Mouse (Mus musculus) Patski (cell line): ENCODE measurements around the gene Oaz3. TPM values are rescaled to one million over a fixed set of nuclear protein-coding genes. Genes with fewer than 3 reads are reported as not detected.
A peak's percentile ranks its signal among the peaks of the same experiment; 100 is the strongest.

ENCODE experiments used
- ATAC-seq: fragments of 100-300 bp; one replicate; pipeline ENCODE4 v1.8.0; 2021
- CTCF ChIA-PET: fragments of 350-600 bp; sonication (Branson Sonifier 250); formaldehyde crosslinking; loops from one replicate; lab custom pipeline; 2022; ENCODE audit warnings: inconsistent platforms; lab: Charles Lee
- POLR2A ChIA-PET: fragments of 350-600 bp; sonication (Branson Sonifier 250); formaldehyde crosslinking; loops from one replicate; lab custom pipeline; 2022; ENCODE audit warnings: antibody characterized with exemption, inconsistent platforms; lab: Charles Lee
- DNase-seq: peaks from one replicate; pipeline ENCODE4 v3.0.0-alpha.2; 2011; ENCODE audit warnings: low read depth, low spot score
- H3K27me3 ChIP-seq: fragments of 371-371 bp; one replicate; pipeline ENCODE4 v1.5.1; 2021
- CTCF ChIP-seq: fragments of 100-300 bp; IDR thresholded peaks from one replicate; pipeline ENCODE4 v1.5.1; 2021
- in situ Hi-C: fragments of 300-500 bp; cut with MboI; formaldehyde crosslinking; loops from 3 replicates; pipeline ENCODE4 v1.11.1; 2018; ENCODE audit warnings: low pct_unique_long_range_greater_than_20kb, mixed read lengths
- polyA plus RNA-seq: library from polyadenylated mRNA; unstranded; gene quantifications from one replicate; pipeline ENCODE4 v1.2.3, GENCODE M21; 2021

Oaz3 gene
- polyA plus RNA-seq, 1 experiment from 2014 or later: 1.1 TPM

GRCm38 (mm10) chr3:94413031-94413679, 30.6 kb downstream of the Oaz3 start, which contains the start of gene Tdrkh:
TSS of gene Tdrkh (plus strand) at chr3:94413273.
- in situ Hi-C loops: no loop called here
- POLR2A ChIA-PET: no interaction called here
- no peak for TF ChIP-seq CTCF
- DNase-seq: peak; percentile 95
- peak; percentile 100 for ATAC-seq
- CTCF ChIA-PET: interaction anchor here (1.2 to 1.6 kb wide), 2 partner anchors 15 to 21 kb away, joined by 3 to 4 read pairs; partner anchors contain the start of gene Lingo4
- H3K27me3 ChIP-seq: no peaks in the 10 kb centered on the region

GRCm38 (mm10) chr3:94412530-94412929, 31.2 kb downstream of the Oaz3 start:
- ChIA-PET CTCF (interaction anchor here (1.2 to 1.6 kb wide), 2 partner anchors 15 to 21 kb away, joined by 3 to 4 read pairs; partner anchors contain the start of gene Lingo4), POLR2A (no interaction called here)
- peaks cover 1% of the 10 kb centered on the region for H3K27me3 ChIP-seq
- ATAC-seq (no peak), DNase-seq (no peak)
- in situ Hi-C loops: no loop called here
- TF ChIP-seq CTCF: no peak

GRCm38 (mm10) chr3:94405561-94405960, 38.2 kb downstream of the Oaz3 start:
- in situ Hi-C loops: no loop called here
- H3K27me3 ChIP-seq: peaks cover 16% of the 10 kb centered on the region
- DNase-seq (no peak), ATAC-seq (no peak)
- ChIA-PET CTCF (interaction anchor here (0.9 to 1.8 kb wide), 2 partner anchors 18 to 29 kb away, joined by 4 to 5 read pairs; no protein-coding TSS in a partner anchor), POLR2A (no interaction called here)
- TF ChIP-seq CTCF: no peak

GRCm38 (mm10) chr3:94404366-94405054, 39.2 kb downstream of the Oaz3 start:
- ChIA-PET POLR2A (no interaction called here), CTCF (interaction anchor here (0.8 to 1.2 kb wide), 3 partner anchors 13 to 29 kb away, joined by 3 to 5 read pairs (median 3); no protein-coding TSS in a partner anchor)
- ATAC-seq (no peak), DNase-seq (no peak)
- peaks cover 25% of the 10 kb centered on the region for H3K27me3 ChIP-seq
- no peak for TF ChIP-seq CTCF
- in situ Hi-C loops: no loop called here

GRCm38 (mm10) chr3:94402451-94402850, 41.3 kb downstream of the Oaz3 start:
- in situ Hi-C loops: no loop called here
- ChIA-PET POLR2A (no interaction called here), CTCF (interaction anchor here (0.9 kb wide), 1 partner anchor 18 kb away, joined by 3 read pairs; no protein-coding TSS in a partner anchor)
- ATAC-seq (no peak), DNase-seq (no peak)
- TF ChIP-seq CTCF: no peak
- peaks cover 36% of the 10 kb centered on the region for H3K27me3 ChIP-seq

- in situ Hi-C loops: no loop called here
- ChIA-PET POLR2A (no interaction called here), CTCF (interaction anchor here (1.0 to 1.7 kb wide), 3 partner anchors 12 to 31 kb away, joined by 3 to 5 read pairs (median 3); no protein-coding TSS in a partner anchor)
- H3K27me3 ChIP-seq: peaks cover 39% of the 10 kb centered on the region
- ATAC-seq: no peak
- no peak for TF ChIP-seq CTCF
- DNase-seq: no peak
Observed at GRCm38 (mm10) chr3:94399663-94400310, 43.9 kb downstream of the Oaz3 start.

GRCm38 (mm10) chr3:94398943-94399481, 44.7 kb downstream of the Oaz3 start:
- in situ Hi-C loops: no loop called here
- ChIA-PET CTCF (interaction anchor here (1.0 to 2.1 kb wide), 4 partner anchors 11 to 31 kb away, joined by 3 to 5 read pairs (median 4); partner anchors contain the start of gene Tdrkh), POLR2A (no interaction called here)
- no peak for TF ChIP-seq CTCF
- H3K27me3 ChIP-seq: peaks cover 39% of the 10 kb centered on the region
- ATAC-seq (no peak), DNase-seq (no peak)

- no peak for DNase-seq
- TF ChIP-seq CTCF: no peak
- ChIA-PET POLR2A (no interaction called here), CTCF (interaction anchor here (2.1 kb wide), 1 partner anchor 14 kb away, joined by 4 read pairs; the partner anchor contains the start of gene Tdrkh)
- ATAC-seq: no peak
- in situ Hi-C loops: no loop called here
- peaks cover 39% of the 10 kb centered on the region for H3K27me3 ChIP-seq
Observed at GRCm38 (mm10) chr3:94398217-94398616, 45.5 kb downstream of the Oaz3 start, which contains the start of gene Lingo4. TSS of gene Lingo4 (plus strand) at chr3:94398517.

GRCm38 (mm10) chr3:94396851-94397250, 46.9 kb downstream of the Oaz3 start:
- ATAC-seq: no peak
- in situ Hi-C loops: no loop called here
- TF ChIP-seq CTCF: no peak
- no peak for DNase-seq
- peaks cover 31% of the 10 kb centered on the region for H3K27me3 ChIP-seq
- CTCF ChIA-PET: interaction anchor here (1.4 to 2.1 kb wide), 2 partner anchors 16 to 30 kb away, joined by 3 to 4 read pairs; partner anchors contain the start of gene Tdrkh
- POLR2A ChIA-PET: no interaction called here

- ATAC-seq: no peak
- H3K27me3 ChIP-seq: peaks cover 28% of the 10 kb centered on the region
- no peak for DNase-seq
- ChIA-PET POLR2A (no interaction called here), CTCF (interaction anchor here (1.4 kb wide), 1 partner anchor 30 kb away, joined by 3 read pairs; no protein-coding TSS in a partner anchor)
- in situ Hi-C loops: no loop called here
- no peak for TF ChIP-seq CTCF
Observed at GRCm38 (mm10) chr3:94396336-94396735, 47.4 kb downstream of the Oaz3 start.
